Mouse (Mus musculus) liver, adult (tissue): ENCODE results near the gene Epb41l4b.

Experiments
- GATA4 ChIP-seq: IDR thresholded peaks from 2 replicates; pipeline ENCODE4 v1.6.1; 2014; ENCODE audit warnings: mild to moderate bottlenecking, low read length; ENCODE audit not compliant: insufficient replicate concordance

Epb41l4b gene

GRCm38 (mm10) chr4:57065273-57065672, 78.0 kb downstream of the Epb41l4b start:
- TF ChIP-seq GATA4: no peak

GRCm38 (mm10) chr4:57064830-57065229, 78.4 kb downstream of the Epb41l4b start:
- TF ChIP-seq GATA4: no peak

GRCm38 (mm10) chr4:57060319-57060831, 82.9 kb downstream of the Epb41l4b start:
- no peak for TF ChIP-seq GATA4

GRCm38 (mm10) chr4:57058623-57059022, 84.6 kb downstream of the Epb41l4b start:
- no peak for TF ChIP-seq GATA4

- TF ChIP-seq GATA4: no peak
Measured at GRCm38 (mm10) chr4:57057637-57058036, 85.6 kb downstream of the Epb41l4b start.

- TF ChIP-seq GATA4: no peak
Measured at GRCm38 (mm10) chr4:57055635-57056034, 87.6 kb downstream of the Epb41l4b start.

GRCm38 (mm10) chr4:57049281-57049921, 93.8 kb downstream of the Epb41l4b start:
- TF ChIP-seq GATA4: no peak

GRCm38 (mm10) chr4:57048566-57048965, 94.7 kb downstream of the Epb41l4b start:
- no peak for TF ChIP-seq GATA4

GRCm38 (mm10) chr4:57046160-57046571, 97.1 kb downstream of the Epb41l4b start:
- TF ChIP-seq GATA4: no peak

GRCm38 (mm10) chr4:57043621-57044020, 99.6 kb downstream of the Epb41l4b start:
- no peak for TF ChIP-seq GATA4

GRCm38 (mm10) chr4:57041661-57042060, 101.6 kb downstream of the Epb41l4b start:
- no peak for TF ChIP-seq GATA4

GRCm38 (mm10) chr4:57041211-57041610, 102.0 kb downstream of the Epb41l4b start:
- TF ChIP-seq GATA4: no peak

GRCm38 (mm10) chr4:57040481-57040880, 102.8 kb downstream of the Epb41l4b start:
- TF ChIP-seq GATA4: no peak

GRCm38 (mm10) chr4:57039127-57040031, 103.9 kb downstream of the Epb41l4b start:
- TF ChIP-seq GATA4: no peak

GRCm38 (mm10) chr4:57037554-57037953, 105.7 kb downstream of the Epb41l4b start:
- no peak for TF ChIP-seq GATA4

- no peak for TF ChIP-seq GATA4
Measured at GRCm38 (mm10) chr4:57034169-57034568, 109.1 kb downstream of the Epb41l4b start.

GRCm38 (mm10) chr4:57031440-57031839, 111.8 kb downstream of the Epb41l4b start:
- no peak for TF ChIP-seq GATA4

- TF ChIP-seq GATA4: no peak
Measured at GRCm38 (mm10) chr4:57027954-57028353, 115.3 kb downstream of the Epb41l4b start.
